Comparison of ENCODE assay signal across 9 mouse cellular contexts in genomic region chr11:60707672-60708071, GRCm38 (mm10). TPM values are rescaled to one million over a fixed set of nuclear protein-coding genes. Genes with fewer than 3 reads are reported as not detected.
A peak's percentile ranks its signal among the peaks of the same experiment; 100 is the strongest.
DNase-seq lines count a peak whose midpoint lies in the region; ATAC-seq and TF ChIP-seq lines count a peak whose summit lies in the region.
"Had no signal": no experiment of that assay in that cellular context is flagged by ENCODE, and none has a peak within 500 bp of the region (broad histone marks: within the 10 kb centered on the region; RNA-seq: fewer than 3 reads in every experiment).

No protein-coding gene starts in this region.

- TF ChIP-seq CTCF in lung, adult 2 months (IDR thresholded peaks at IDR 0.05; ENCODE audit: insufficient read depth, low read length) = no peak
- TF ChIP-seq CTCF in forebrain, postnatal 0 days (IDR thresholded peaks at IDR 0.05; ENCODE audit: low read depth) = no peak

- WGBS in lung, adult 2 months = 27% methylated on average over 3 of the region's 3 CpGs
- 71% methylated on average over 3 of the region's 3 CpGs for WGBS in forebrain, postnatal 0 days

- peaks cover 11% of the 10 kb centered on the region for H3K4me1 ChIP-seq in lung, adult 2 months (ENCODE audit: control insufficient read depth, insufficient read depth, low read length)
- H3K4me1 ChIP-seq in forebrain, postnatal 0 days (ENCODE audit: insufficient read depth) = no peaks in the 10 kb centered on the region

- no peak for ATAC-seq in forebrain, postnatal 0 days

- H3K9ac ChIP-seq in forebrain, postnatal 0 days = no peak overlapping the region
- H3K9ac ChIP-seq: neural tube, embryonic 13.5 days had no signal

- peaks cover 84% of the 10 kb centered on the region for H3K36me3 ChIP-seq in forebrain, postnatal 0 days (ENCODE audit: insufficient read depth)

- H3K4me2 ChIP-seq in forebrain, postnatal 0 days (ENCODE audit: low read depth) = no peak overlapping the region
- H3K4me2 ChIP-seq: neural tube, embryonic 13.5 days had no signal

- no peak overlapping the region for H3K4me3 ChIP-seq in lung, adult 2 months (replicated peaks; ENCODE audit: extremely low read depth, low read depth, low read length)
- no peak overlapping the region for H3K4me3 ChIP-seq in forebrain, postnatal 0 days (ENCODE audit: low read depth, low read length)
- H3K4me3 ChIP-seq: neural tube, embryonic 13.5 days had no signal

- intact Hi-C loops in heart, postnatal 14 days (cut with DNase I) = loop anchor here (2.0 kb wide), 1 partner anchor 17 kb away; no protein-coding TSS in a partner anchor

- no peak overlapping the region for H3K27ac ChIP-seq in forebrain, postnatal 0 days (ENCODE audit: low read depth, low read length)
- H3K27ac ChIP-seq: neural tube, embryonic 13.5 days had no signal

- no peaks in the 10 kb centered on the region for H3K27me3 ChIP-seq in forebrain, postnatal 0 days (ENCODE audit: insufficient read depth, low read length)
- H3K27me3 ChIP-seq: neural tube, embryonic 13.5 days had no signal

- peak; percentile 97 for DNase-seq in 3T3-L1 (ENCODE audit: low read depth, low spot score)
- DNase-seq in Muller cell, postnatal 12 days (ENCODE audit: inconsistent ontology term) = peak; percentile 95
- peak; percentile 99 for DNase-seq in fibroblast of lung, adult 2 months (ENCODE audit: low read depth)
- DNase-seq in heart, postnatal 14 days = peak; percentile 85 to 91
- DNase-seq in lung, adult 2 months = peak; percentile 86
- peak; percentile 92 for DNase-seq in urinary bladder, postnatal 14 days (ENCODE audit: low spot score)
- DNase-seq in forebrain, postnatal 0 days = no peak
- no peak for DNase-seq in B cell, adult 2 months

- no peak for TF ChIP-seq POLR2A in lung, adult 2 months (IDR thresholded peaks at IDR 0.05; ENCODE audit: borderline replicate concordance, extremely low read depth, low read depth, low read length)

- H3K9me3 ChIP-seq in forebrain, postnatal 0 days (ENCODE audit: low read length) = no peaks in the 10 kb centered on the region
- H3K9me3 ChIP-seq: neural tube, embryonic 13.5 days had no signal

RNA-seq across cellular contexts. Expression of gene Llgl1, which starts 8.1 kb away (rescaled TPM):
- 10 to 100 TPM; 16.9 to 18.0 TPM for total RNA-seq in heart, postnatal 14 days (2021)
- polyA plus RNA-seq in lung, adult 2 months (2012; rRNA removed) = 61.6 and 68.2 TPM in 2 replicates
- 27.8 and 32.2 TPM in 2 replicates for total RNA-seq in forebrain, postnatal 0 days (2014; rRNA removed)
- 25.3 and 30.1 TPM in 2 replicates for polyA plus RNA-seq in forebrain, postnatal 0 days (2015; fragmentation: Nextera tagmentation; extraction: Ambion mirVana)

RNA-seq across cellular contexts. Expression of gene Flii, which starts 19.4 kb away (rescaled TPM):
- total RNA-seq in heart, postnatal 14 days (2021) = 100 to 1,000 TPM; 106 to 112 TPM
- polyA plus RNA-seq in lung, adult 2 months (2012; rRNA removed) = 236 and 264 TPM in 2 replicates
- total RNA-seq in forebrain, postnatal 0 days (2014; rRNA removed) = 80.7 and 104 TPM in 2 replicates
- polyA plus RNA-seq in forebrain, postnatal 0 days (2015; fragmentation: Nextera tagmentation; extraction: Ambion mirVana) = 31.7 and 37.4 TPM in 2 replicates

RNA-seq across cellular contexts. Expression of gene Mief2, which starts 20.5 kb away (rescaled TPM):
- 10 to 100 TPM; 28.0 to 28.5 TPM for total RNA-seq in heart, postnatal 14 days (2021)
- 22.3 and 25.4 TPM in 2 replicates for polyA plus RNA-seq in lung, adult 2 months (2012; rRNA removed)
- total RNA-seq in forebrain, postnatal 0 days (2014; rRNA removed) = 35.7 and 40.4 TPM in 2 replicates
- 25.4 and 26.5 TPM in 2 replicates for polyA plus RNA-seq in forebrain, postnatal 0 days (2015; fragmentation: Nextera tagmentation; extraction: Ambion mirVana)

Comparison
In these comparisons a context has a peak if more than half of its experiments do, and no peak if none do; other contexts are left out.
1. DNase-seq: peak in 3T3-L1 (single experiment), Muller cell, postnatal 12 days (single experiment), fibroblast of lung, adult 2 months (single experiment), heart, postnatal 14 days (2 of 2), lung, adult 2 months (single experiment) and urinary bladder, postnatal 14 days (single experiment); none in forebrain, postnatal 0 days (single experiment) and B cell, adult 2 months (0 of 2).